Mouse (Mus musculus): ENCODE measurements at regions not wholly inside any gene's neighbourhood (a gene's known extent, or its start where the extent isn't known, plus 50 kb on each side); places are given as distances from the start of the nearest gene placed in this dataset.

DNA sequence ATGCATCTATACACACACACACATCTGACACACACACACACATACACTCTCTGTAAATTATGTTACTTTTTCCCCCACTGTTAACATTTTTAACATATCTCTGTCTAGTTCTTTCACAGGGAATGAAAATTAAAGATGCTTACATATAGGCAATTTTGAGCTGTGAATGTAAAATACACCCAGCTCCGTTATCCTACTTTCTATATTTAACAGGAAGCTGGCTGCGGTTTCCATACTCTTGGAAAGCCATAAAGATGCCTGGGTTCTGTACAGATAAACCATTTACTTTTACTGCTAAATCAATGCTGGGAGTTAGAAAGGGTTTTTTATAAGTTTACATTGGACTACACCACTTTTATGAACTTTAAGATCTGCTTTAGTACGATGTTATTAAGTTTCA is 511.7 kb downstream of the Plekhb2 start:
- no peak for TF ChIP-seq CTCF (IDR thresholded peaks at IDR 0.05; ENCODE audit: insufficient read depth, low read length)
- TF ChIP-seq POLR2A (IDR thresholded peaks at IDR 0.05; ENCODE audit: borderline replicate concordance, extremely low read depth, low read depth, low read length) = no peak

Measured in lung, adult 2 months (tissue).